Mouse (Mus musculus): ENCODE data around the gene Irx4. TPM values are rescaled to one million over a fixed set of nuclear protein-coding genes. Genes with fewer than 3 reads are reported as not detected.

Irx4 gene
- polyA plus RNA-seq (2017; shearing (Covaris generic)) = not detected

DNA sequence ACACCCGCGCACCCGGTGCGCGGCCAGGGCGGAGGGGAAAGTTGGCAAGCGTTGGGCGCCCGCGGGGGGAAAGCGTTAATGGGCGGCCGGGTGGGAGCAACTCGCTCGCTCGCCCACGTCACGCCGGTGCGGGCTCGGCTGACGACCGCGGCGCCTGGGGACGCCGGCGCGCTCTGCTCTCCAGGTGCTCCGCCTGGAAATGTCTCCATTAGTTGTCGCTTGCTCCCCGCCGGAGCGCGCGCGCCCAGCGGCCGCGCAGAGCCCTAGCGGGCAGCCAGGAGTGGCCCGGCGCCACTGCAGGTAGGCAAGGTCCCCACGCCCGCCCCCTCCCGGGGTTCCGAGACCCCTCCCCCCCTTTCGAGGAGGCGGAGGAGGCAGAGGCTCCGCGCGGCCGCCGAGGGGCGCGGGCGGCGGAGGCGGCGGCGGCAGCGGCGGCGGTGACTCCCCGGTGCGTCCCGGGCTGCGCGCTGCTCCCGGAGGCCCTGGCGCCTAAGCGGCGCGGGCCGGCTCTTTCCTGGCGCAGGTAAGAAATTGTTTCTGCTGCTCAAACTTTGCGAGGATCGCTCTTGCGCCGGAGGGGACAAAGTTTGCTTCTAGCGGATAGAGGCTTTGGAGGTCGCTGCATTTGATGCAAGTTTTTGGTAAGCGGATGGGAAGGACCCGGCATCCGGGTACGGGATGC lies at the start of gene Irx4:
Gene Irx4, plus strand, starts transcription at position 126 of the 682 bp plus-strand sequence.

Other genes starting within 250 kb of the Irx4 start
- 106 TPM for gene Mrpl36, start 68.0 kb downstream of the Irx4 start, polyA plus RNA-seq (2017; shearing (Covaris generic))
- 208 TPM for gene Ndufs6, start 68.1 kb downstream of the Irx4 start, polyA plus RNA-seq (2017; shearing (Covaris generic))
- gene Lpcat1, start 206.7 kb downstream of the Irx4 start, polyA plus RNA-seq (2017; shearing (Covaris generic)) = 28.6 TPM

Data from activated CD4-positive, CD25-positive, alpha-beta regulatory T cell, adult 9 weeks (primary cell).